Mouse (Mus musculus): ENCODE results near the gene Tut4. TPM values are rescaled to one million over a fixed set of nuclear protein-coding genes. Genes with fewer than 3 reads are reported as not detected.

The Tut4 gene
- polyA plus RNA-seq, 1 experiment: 5.2 TPM

GRCm38 (mm10) chr4:108595785-108596184 lies 136.6 kb downstream of the Tut4 start:
- Histone ChIP-seq H3K4me3 (ENCODE audit: insufficient read depth, poor library complexity, severe bottlenecking) (no peak overlapping the region), H3K36me3 (ENCODE audit: control insufficient read depth, insufficient read depth) (peaks cover 78% of the 10 kb centered on the region), H3ac (ENCODE audit: control insufficient read depth, insufficient read length, low read depth) (no peak overlapping the region), H3K79me3 (ENCODE audit: low read depth) (peaks cover 2% of the 10 kb centered on the region), H3K27me3 (ENCODE audit: control insufficient read depth, insufficient read depth, insufficient read length) (no peaks in the 10 kb centered on the region), H3K79me2 (ENCODE audit: control insufficient read depth, insufficient read depth) (no peaks in the 10 kb centered on the region)
- TF ChIP-seq MAX (IDR thresholded peaks at IDR 0.05) (no peak), CTCF (IDR thresholded peaks at IDR 0.05; ENCODE audit: control insufficient read depth, insufficient read depth, insufficient read length) (no peak), MYOD1 (IDR thresholded peaks at IDR 0.05; ENCODE audit: control insufficient read depth, insufficient read length, low read depth) (no peak), FOSL1 (IDR thresholded peaks at IDR 0.05; ENCODE audit: insufficient read depth, low read length, poor library complexity, severe bottlenecking) (no peak), CEBPB (IDR thresholded peaks at IDR 0.05; ENCODE audit: low read depth) (no peak), MYOG (IDR thresholded peaks at IDR 0.05; ENCODE audit: control insufficient read depth, extremely low read depth, insufficient read length) (no peak), USF1 (IDR thresholded peaks at IDR 0.05; ENCODE audit: low read depth) (no peak)

GRCm38 (mm10) chr4:108598306-108598705 lies 139.1 kb downstream of the Tut4 start:
- H3K27me3 ChIP-seq (ENCODE audit: control insufficient read depth, insufficient read depth, insufficient read length): no peaks in the 10 kb centered on the region
- H3K79me2 ChIP-seq (ENCODE audit: control insufficient read depth, insufficient read depth): no peaks in the 10 kb centered on the region
- TF ChIP-seq MYOG (IDR thresholded peaks at IDR 0.05; ENCODE audit: control insufficient read depth, extremely low read depth, insufficient read length): no peak
- TF ChIP-seq MAX (IDR thresholded peaks at IDR 0.05): no peak
- TF ChIP-seq FOSL1 (IDR thresholded peaks at IDR 0.05; ENCODE audit: insufficient read depth, low read length, poor library complexity, severe bottlenecking): no peak
- no peak for TF ChIP-seq USF1 (IDR thresholded peaks at IDR 0.05; ENCODE audit: low read depth)
- no peak for TF ChIP-seq CEBPB (IDR thresholded peaks at IDR 0.05; ENCODE audit: low read depth)
- no peak for TF ChIP-seq CTCF (IDR thresholded peaks at IDR 0.05; ENCODE audit: control insufficient read depth, insufficient read depth, insufficient read length)
- no peak for TF ChIP-seq MYOD1 (IDR thresholded peaks at IDR 0.05; ENCODE audit: control insufficient read depth, insufficient read length, low read depth)
- no peak overlapping the region for H3ac ChIP-seq (ENCODE audit: control insufficient read depth, insufficient read length, low read depth)
- H3K4me3 ChIP-seq (ENCODE audit: insufficient read depth, poor library complexity, severe bottlenecking): no peak overlapping the region
- H3K79me3 ChIP-seq (ENCODE audit: low read depth): no peaks in the 10 kb centered on the region
- H3K36me3 ChIP-seq (ENCODE audit: control insufficient read depth, insufficient read depth): peaks cover 84% of the 10 kb centered on the region

GRCm38 (mm10) chr4:108601870-108602269 lies 142.6 kb downstream of the Tut4 start:
- Histone ChIP-seq H3ac (ENCODE audit: control insufficient read depth, insufficient read length, low read depth) (no peak overlapping the region), H3K27me3 (ENCODE audit: control insufficient read depth, insufficient read depth, insufficient read length) (no peaks in the 10 kb centered on the region), H3K4me3 (ENCODE audit: insufficient read depth, poor library complexity, severe bottlenecking) (no peak overlapping the region), H3K79me3 (ENCODE audit: low read depth) (no peaks in the 10 kb centered on the region), H3K79me2 (ENCODE audit: control insufficient read depth, insufficient read depth) (no peaks in the 10 kb centered on the region), H3K36me3 (ENCODE audit: control insufficient read depth, insufficient read depth) (peaks cover 86% of the 10 kb centered on the region)
- TF ChIP-seq USF1 (IDR thresholded peaks at IDR 0.05; ENCODE audit: low read depth) (no peak), CEBPB (IDR thresholded peaks at IDR 0.05; ENCODE audit: low read depth) (no peak), MYOG (IDR thresholded peaks at IDR 0.05; ENCODE audit: control insufficient read depth, extremely low read depth, insufficient read length) (no peak), MYOD1 (IDR thresholded peaks at IDR 0.05; ENCODE audit: control insufficient read depth, insufficient read length, low read depth) (no peak), CTCF (IDR thresholded peaks at IDR 0.05; ENCODE audit: control insufficient read depth, insufficient read depth, insufficient read length) (no peak), FOSL1 (IDR thresholded peaks at IDR 0.05; ENCODE audit: insufficient read depth, low read length, poor library complexity, severe bottlenecking) (no peak), MAX (IDR thresholded peaks at IDR 0.05) (no peak)

DNA sequence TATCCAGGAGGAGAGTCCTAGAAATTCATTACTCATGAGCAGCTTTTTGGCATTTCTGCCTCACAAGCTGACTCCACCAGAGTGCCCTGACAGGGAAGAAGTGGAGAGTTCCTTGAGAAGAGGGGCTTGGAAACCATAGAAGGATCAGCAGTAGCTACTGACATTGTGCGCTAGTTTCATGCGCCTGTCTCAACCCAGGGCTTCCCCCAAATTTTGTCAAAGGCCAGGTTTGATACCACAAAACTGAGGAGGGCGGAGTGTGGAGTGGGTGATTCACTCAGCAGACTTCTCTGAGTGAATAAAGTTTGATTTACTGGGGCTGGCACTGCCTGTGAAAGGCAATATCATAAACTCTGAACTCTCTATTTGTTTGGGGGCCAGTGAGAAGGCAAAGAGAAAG lies 149.4 kb downstream of the Tut4 start:
- no peak overlapping the region for H3K4me3 ChIP-seq (ENCODE audit: insufficient read depth, poor library complexity, severe bottlenecking)
- no peak for TF ChIP-seq FOSL1 (IDR thresholded peaks at IDR 0.05; ENCODE audit: insufficient read depth, low read length, poor library complexity, severe bottlenecking)
- TF ChIP-seq MYOD1 (IDR thresholded peaks at IDR 0.05; ENCODE audit: control insufficient read depth, insufficient read length, low read depth): no peak
- TF ChIP-seq MAX (IDR thresholded peaks at IDR 0.05): no peak
- no peak for TF ChIP-seq CTCF (IDR thresholded peaks at IDR 0.05; ENCODE audit: control insufficient read depth, insufficient read depth, insufficient read length)
- no peak for TF ChIP-seq USF1 (IDR thresholded peaks at IDR 0.05; ENCODE audit: low read depth)
- TF ChIP-seq CEBPB (IDR thresholded peaks at IDR 0.05; ENCODE audit: low read depth): no peak
- no peak for TF ChIP-seq MYOG (IDR thresholded peaks at IDR 0.05; ENCODE audit: control insufficient read depth, extremely low read depth, insufficient read length)
- H3ac ChIP-seq (ENCODE audit: control insufficient read depth, insufficient read length, low read depth): no peak overlapping the region
- no peaks in the 10 kb centered on the region for H3K79me2 ChIP-seq (ENCODE audit: control insufficient read depth, insufficient read depth)
- no peaks in the 10 kb centered on the region for H3K27me3 ChIP-seq (ENCODE audit: control insufficient read depth, insufficient read depth, insufficient read length)
- H3K36me3 ChIP-seq (ENCODE audit: control insufficient read depth, insufficient read depth): peaks cover 80% of the 10 kb centered on the region
- no peaks in the 10 kb centered on the region for H3K79me3 ChIP-seq (ENCODE audit: low read depth)

Other genes with a start within 250 kb of the Tut4 start
- gene Zyg11a, start 241.4 kb upstream of the Tut4 start, polyA plus RNA-seq (2012; fragmentation: generic; extraction: Trizol): 0.01 TPM
- gene Zyg11b, start 158.3 kb upstream of the Tut4 start, polyA plus RNA-seq (2012; fragmentation: generic; extraction: Trizol): 5.4 TPM
- 66.4 TPM for gene Coa7, start 131.3 kb upstream of the Tut4 start, polyA plus RNA-seq (2012; fragmentation: generic; extraction: Trizol)
- gene Shisal2a, start 76.1 kb upstream of the Tut4 start, polyA plus RNA-seq (2012; fragmentation: generic; extraction: Trizol): not detected
- not detected for gene Gpx7, start 52.5 kb upstream of the Tut4 start, polyA plus RNA-seq (2012; fragmentation: generic; extraction: Trizol)
- 35.9 TPM for gene Prpf38a, start 119.9 kb downstream of the Tut4 start, polyA plus RNA-seq (2012; fragmentation: generic; extraction: Trizol)
- gene Orc1, start 120.0 kb downstream of the Tut4 start, polyA plus RNA-seq (2012; fragmentation: generic; extraction: Trizol): 6.2 TPM
- 33.6 TPM for gene Cc2d1b, start 160.5 kb downstream of the Tut4 start, polyA plus RNA-seq (2012; fragmentation: generic; extraction: Trizol)